Mouse (Mus musculus) spleen, adult 12 weeks (tissue): ENCODE data around the gene Tsga13.

Source experiments
- DNase-seq: peaks from one replicate; pipeline ENCODE4 v3.0.0; 2022; ENCODE audit warnings: low spot score

Tsga13 gene

DNA sequence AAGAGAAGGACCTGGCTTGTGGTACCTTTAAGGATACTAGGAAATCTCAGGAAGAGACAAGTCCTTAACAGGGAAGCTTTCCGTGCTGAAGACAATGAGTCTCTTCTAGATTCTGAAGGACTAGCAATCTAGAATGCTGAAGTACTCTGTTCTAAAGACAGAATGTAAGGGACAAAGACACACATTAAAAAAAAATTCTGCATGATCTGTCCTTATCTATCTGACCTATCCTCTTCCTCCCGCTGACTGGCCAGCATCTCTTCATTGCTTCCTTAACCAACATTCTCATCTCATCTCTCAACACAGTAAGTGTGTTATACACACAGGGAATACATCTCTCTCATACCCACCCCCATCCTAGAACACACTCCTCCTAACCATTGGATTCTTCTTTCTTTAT, at the start of gene Tsga13:
Gene Tsga13 (minus strand): TSS at position 101 of the 400 bp plus-strand sequence.
- DNase-seq = no peak

DNA sequence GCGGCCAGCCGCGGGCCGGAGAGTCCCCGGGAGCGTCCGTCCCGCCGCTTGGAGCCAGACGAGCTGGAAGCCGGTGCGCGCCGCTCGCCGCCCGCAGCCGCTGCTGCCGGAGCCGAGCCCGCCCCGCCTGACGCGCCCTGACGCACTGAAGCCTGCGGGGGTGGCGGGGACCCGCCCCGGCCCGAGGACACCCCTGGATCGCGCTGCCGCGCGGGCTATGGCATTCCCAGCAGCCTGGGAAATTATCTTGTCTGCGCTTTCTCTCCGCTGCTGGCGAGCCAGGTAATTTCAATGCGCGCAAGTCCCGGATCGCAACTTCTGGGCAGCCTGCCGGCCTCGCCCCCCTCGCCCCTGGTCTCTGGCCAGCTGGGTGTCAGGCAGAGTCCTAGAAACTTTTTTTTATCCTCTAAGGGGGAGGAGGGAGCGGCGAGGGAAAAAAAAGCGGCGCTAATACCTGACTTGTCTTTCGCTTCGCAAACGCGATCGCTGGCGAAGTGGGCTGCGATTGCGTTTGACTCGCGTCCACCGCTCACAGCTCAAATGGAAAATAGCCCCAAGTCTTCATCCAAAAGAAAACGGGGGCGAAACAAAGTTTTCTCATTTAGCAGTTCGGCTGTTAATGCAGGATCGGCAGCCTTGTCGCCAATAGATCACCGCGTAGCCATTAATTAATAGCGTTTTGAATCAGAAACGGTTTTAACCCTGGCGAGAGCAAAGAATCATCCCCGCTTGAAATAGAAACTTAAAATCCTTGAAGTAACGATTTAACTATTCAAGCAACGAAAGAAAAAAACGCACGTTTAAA, 43.6 kb upstream of the Tsga13 start, which contains the start of gene Klf14:
Gene Klf14 (minus strand): TSS at position 343 of the 805 bp plus-strand sequence.
- no peak for DNase-seq

GRCm38 (mm10) chr6:30957784-30958735, 42.7 kb upstream of the Tsga13 start:
- DNase-seq = no peak

GRCm38 (mm10) chr6:30939264-30939663, 23.9 kb upstream of the Tsga13 start:
- DNase-seq = no peak

- no peak for DNase-seq
These were observed 7.4 kb upstream of the Tsga13 start for GRCm38 (mm10) chr6:30922821-30923220.

GRCm38 (mm10) chr6:30921826-30922225, 6.5 kb upstream of the Tsga13 start:
- no peak for DNase-seq

- no peak for DNase-seq
These were observed 5.7 kb upstream of the Tsga13 start for GRCm38 (mm10) chr6:30920834-30921675.

GRCm38 (mm10) chr6:30907970-30908369, 7.4 kb downstream of the Tsga13 start:
- DNase-seq = no peak

DNA sequence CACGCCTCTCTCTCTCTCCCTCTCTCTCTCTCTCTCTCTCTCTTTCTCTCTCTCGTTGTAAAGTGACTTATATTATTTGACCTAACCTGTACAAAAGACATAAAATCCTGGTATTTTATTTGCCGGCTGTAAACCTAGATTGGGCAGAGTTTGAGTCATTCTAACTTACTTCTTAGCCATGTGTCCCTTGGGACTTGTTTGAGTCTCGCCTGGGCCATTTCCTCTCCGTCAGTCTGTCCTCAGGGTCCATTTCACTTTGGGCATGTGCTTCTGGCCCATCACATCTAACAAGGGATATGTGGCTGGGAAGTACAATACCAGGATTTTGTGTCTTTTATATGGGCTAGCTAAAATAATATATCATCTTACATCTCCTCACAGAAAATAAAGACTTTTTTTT, 10.5 kb downstream of the Tsga13 start:
- no peak for DNase-seq

DNA sequence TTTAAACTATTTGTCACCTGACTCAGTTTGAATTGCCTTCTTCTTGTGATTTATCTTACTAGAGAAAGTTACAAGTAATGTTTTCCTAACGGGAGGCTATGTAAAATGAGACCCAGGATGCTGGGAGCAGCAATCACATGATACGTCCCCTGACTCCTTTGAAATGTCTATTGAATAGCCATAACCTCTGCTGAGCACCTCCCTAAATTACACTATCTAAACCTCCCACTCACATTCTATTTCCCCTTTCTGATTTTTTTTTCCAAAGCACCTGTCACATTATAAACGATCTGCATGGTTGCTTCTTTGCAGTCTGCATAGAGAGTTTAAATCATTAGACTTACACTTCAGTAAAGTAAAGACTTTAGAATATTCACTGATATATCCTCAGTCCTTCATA, 11.3 kb downstream of the Tsga13 start:
- no peak for DNase-seq

DNA sequence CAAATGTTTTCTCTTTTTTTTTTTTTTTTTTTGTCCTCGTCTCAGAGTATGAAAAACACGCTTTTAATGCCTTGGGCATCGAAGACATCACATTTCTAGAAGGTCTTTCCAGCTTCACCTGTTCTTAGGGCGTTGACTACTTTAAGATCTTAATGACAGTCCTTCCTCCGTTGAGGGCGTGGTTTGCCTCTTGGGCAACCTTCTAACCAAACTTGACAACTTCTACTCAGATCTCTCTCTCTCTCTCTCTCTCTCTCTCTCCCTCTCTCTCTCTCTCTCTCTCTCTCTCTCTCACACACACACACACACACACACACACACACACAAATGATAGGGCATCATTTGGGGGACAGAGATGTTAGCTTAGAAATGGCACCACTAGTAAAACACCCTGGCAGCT, 17.9 kb downstream of the Tsga13 start:
- DNase-seq = no peak

GRCm38 (mm10) chr6:30896986-30897327, 18.4 kb downstream of the Tsga13 start:
- DNase-seq = no peak

- DNase-seq = peak; percentile 96
These were observed 19.0 kb downstream of the Tsga13 start, which contains the start of gene Copg2 for GRCm38 (mm10) chr6:30896195-30896985. Gene Copg2, minus strand, starts transcription at chr6:30896794.

GRCm38 (mm10) chr6:30895819-30896194, 19.6 kb downstream of the Tsga13 start:
- DNase-seq = no peak

- no peak for DNase-seq
These were observed 22.3 kb downstream of the Tsga13 start for GRCm38 (mm10) chr6:30893081-30893480.

DNA sequence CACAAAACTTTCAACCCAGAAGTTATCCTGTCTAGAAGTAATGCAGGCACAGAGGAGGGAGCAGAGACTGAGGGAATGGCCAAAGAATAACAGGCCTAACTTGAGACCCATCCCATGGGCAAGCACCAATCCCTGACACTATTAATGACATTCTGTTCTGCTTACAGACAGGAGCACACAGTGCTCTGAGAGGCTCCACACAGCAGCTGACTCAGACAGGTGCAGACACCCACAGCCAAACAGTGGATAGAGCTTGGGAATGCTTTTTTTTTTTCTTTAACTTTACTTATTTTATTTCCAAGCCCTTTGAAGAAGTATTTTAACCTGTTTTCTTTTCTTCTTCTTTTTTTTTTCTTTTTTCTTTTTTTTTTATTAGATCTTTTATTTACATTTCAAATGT, 23.6 kb downstream of the Tsga13 start:
- DNase-seq = no peak

GRCm38 (mm10) chr6:30884856-30885255, 30.5 kb downstream of the Tsga13 start:
- no peak for DNase-seq

DNA sequence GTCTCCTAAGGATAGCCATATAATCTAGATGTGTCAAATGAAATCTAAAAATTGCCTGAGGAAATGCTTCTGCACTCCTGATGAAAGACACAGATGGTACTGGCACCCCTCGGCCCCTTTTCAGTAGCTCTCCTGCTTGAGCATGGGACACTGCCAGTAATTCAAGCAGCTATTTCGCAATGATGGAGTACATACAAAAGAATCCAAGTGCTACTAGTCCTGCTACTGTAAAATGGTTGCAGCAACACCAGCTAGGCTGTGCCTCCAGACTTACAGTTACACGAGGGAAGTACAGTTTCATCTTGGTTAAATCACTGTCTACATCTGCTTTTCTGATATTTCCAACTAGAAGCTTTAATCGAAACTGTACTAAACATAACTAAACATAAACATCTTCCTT, 31.9 kb downstream of the Tsga13 start:
- DNase-seq = no peak

- DNase-seq = no peak
These were observed 38.7 kb downstream of the Tsga13 start for GRCm38 (mm10) chr6:30876661-30877060.

DNA sequence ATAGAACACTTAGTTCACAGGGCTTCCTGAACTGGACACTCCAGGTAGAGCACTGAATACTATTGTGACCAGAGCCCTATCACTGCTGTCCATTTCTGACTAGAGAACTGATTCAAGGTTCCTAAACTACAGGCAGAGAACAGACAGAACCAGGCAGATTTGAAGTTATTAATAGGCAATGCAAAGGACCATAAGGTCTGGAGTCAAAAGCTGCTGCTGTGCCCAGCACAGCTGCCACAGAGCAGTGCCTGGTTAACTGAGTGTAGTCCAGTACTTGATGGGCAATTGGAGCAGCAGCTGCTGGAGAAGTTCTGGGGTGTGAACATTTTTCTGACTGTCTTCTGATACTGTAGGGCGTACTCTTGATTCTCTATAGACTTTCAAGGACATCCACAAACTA, 48.9 kb downstream of the Tsga13 start:
- no peak for DNase-seq

- DNase-seq = no peak
These were observed 50.2 kb downstream of the Tsga13 start for GRCm38 (mm10) chr6:30865031-30865678.
